Mouse (Mus musculus) G1E (cell line): ENCODE measurements at regions not wholly inside any gene's neighbourhood (a gene's known extent, or its start where the extent isn't known, plus 50 kb on each side); places are given as distances from the start of the nearest gene placed in this dataset.

Source experiments
- CTCF ChIP-seq: IDR thresholded peaks from 2 replicates; pipeline ENCODE4 v1.5.1; 2012; ENCODE audit warnings: low read depth, low read length, inconsistent platforms, mixed read lengths
- GATA1 ChIP-seq: IDR thresholded peaks from 2 replicates; pipeline ENCODE4 v1.6.1; 2012; ENCODE audit warnings: borderline replicate concordance, low read length, inconsistent platforms, mixed read lengths
- POLR2AphosphoS5 ChIP-seq: IDR thresholded peaks from 2 replicates; pipeline ENCODE4 v1.6.1; 2012; ENCODE audit warnings: low read depth, low read length, inconsistent platforms; ENCODE audit not compliant: insufficient replicate concordance

DNA sequence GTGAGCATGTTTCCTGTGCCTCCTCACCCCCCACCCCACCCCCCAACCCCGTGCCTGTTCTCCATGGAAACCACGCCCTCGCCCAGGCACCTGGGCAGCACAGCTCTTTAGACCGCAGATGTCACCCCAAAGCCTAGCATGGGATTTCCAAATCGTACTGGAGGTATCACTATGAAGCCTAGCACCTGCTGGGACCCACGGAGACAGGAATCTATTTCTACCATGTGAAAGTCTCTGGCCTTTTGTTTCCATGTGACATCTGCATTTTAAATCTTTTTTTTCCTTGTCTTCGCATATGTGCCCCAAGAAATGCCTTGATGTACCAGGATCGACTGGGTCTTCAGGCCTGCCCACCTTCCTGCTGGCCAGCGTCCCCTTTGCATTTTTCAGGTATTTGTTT, 179.7 kb downstream of the Irs2 start:
- TF ChIP-seq CTCF (no peak), POLR2AphosphoS5 (no peak), GATA1 (no peak)
